Mouse (Mus musculus) embryonic fibroblast, embryonic 13.5 days (primary cell): ENCODE measurements around the gene Gm12184.

Source experiments
- CTCF ChIP-seq: IDR thresholded peaks from 2 replicates; pipeline ENCODE4 v1.5.1; 2011; ENCODE audit warnings: mild to moderate bottlenecking, control low read depth, low read length, moderate library complexity, borderline replicate concordance; ENCODE audit not compliant: insufficient read depth
- POLR2A ChIP-seq: IDR thresholded peaks from 2 replicates; pipeline ENCODE4 v1.6.1; 2011; ENCODE audit warnings: low read depth, mild to moderate bottlenecking, control low read depth, low read length, moderate library complexity

- TF ChIP-seq POLR2A: no peak
- TF ChIP-seq CTCF: no peak
Observed at GRCm38 (mm10) chr11:48813782-48814181, 12.7 kb downstream of the Gm12184 start.
